Mouse (Mus musculus) olfactory bulb, adult 2 months (tissue): ENCODE data around the gene Exoc6. TPM values are rescaled to one million over a fixed set of nuclear protein-coding genes. Genes with fewer than 3 reads are reported as not detected.

ENCODE experiments used
- H3K27ac ChIP-seq: fragments of 200-500 bp; 2 replicates; pipeline ENCODE4 v1.5.1; 2012; ENCODE audit warnings: low read depth, low read length; ENCODE audit not compliant: insufficient read depth
- H3K4me1 ChIP-seq: fragments of 200-500 bp; 2 replicates; pipeline ENCODE4 v1.6.1; 2012; ENCODE audit warnings: low read length; ENCODE audit not compliant: control insufficient read depth, insufficient read depth
- H3K4me3 ChIP-seq: fragments of 200-500 bp; 2 replicates; pipeline ENCODE4 v1.5.1; 2012; ENCODE audit warnings: mild to moderate bottlenecking, low read depth, low read length, moderate library complexity; ENCODE audit not compliant: insufficient read depth
- CTCF ChIP-seq: fragments of 200-500 bp; IDR thresholded peaks from 2 replicates; pipeline ENCODE4 v1.5.1; 2012; ENCODE audit warnings: low read depth, mild to moderate bottlenecking, low read length, moderate library complexity; ENCODE audit not compliant: insufficient read depth
- POLR2A ChIP-seq: fragments of 200-500 bp; IDR thresholded peaks from 2 replicates; pipeline ENCODE4 v1.6.1; 2012; ENCODE audit warnings: mild to moderate bottlenecking, low read depth, low read length, moderate library complexity; ENCODE audit not compliant: insufficient read depth
- WGBS: fragments of 180-500 bp; shearing (Covaris S2); methylation state at CpG from one replicate; pipeline ENCODE4 v1.1.7; 2018; 5-methylcytosine and 5-hydroxymethylcytosine counted together
- polyA plus RNA-seq: library from polyadenylated mRNA; stranded (reverse); fragments of >200 nt; gene quantifications from 2 replicates; pipeline ENCODE4 v1.2.4, GENCODE M21; 2012; ENCODE audit warnings: low replicate concordance; ENCODE audit not compliant: missing spikeins, insufficient read depth, insufficient read length

Exoc6 gene
- polyA plus RNA-seq, 1 experiment = not detected

GRCm38 (mm10) chr19:37667855-37668594 is 117.8 kb downstream of the Exoc6 start:
- no peak for TF ChIP-seq CTCF
- TF ChIP-seq POLR2A = no peak
- peaks cover 2% of the 10 kb centered on the region; the same call in 1 of the 2 replicates for H3K4me1 ChIP-seq
- no peak overlapping the region for H3K4me3 ChIP-seq
- no peak overlapping the region for H3K27ac ChIP-seq
- 87% methylated on average over 13 of the region's 13 CpGs for WGBS

- 89% methylated on average over 5 of the region's 5 CpGs for WGBS
- no peak for TF ChIP-seq POLR2A
- TF ChIP-seq CTCF = no peak
- Histone ChIP-seq H3K4me3 (no peak overlapping the region), H3K27ac (no peak overlapping the region), H3K4me1 (peaks cover 2% of the 10 kb centered on the region; the same call in 1 of the 2 replicates)
Measured at GRCm38 (mm10) chr19:37668657-37669056, 118.4 kb downstream of the Exoc6 start.

- WGBS = 88% methylated on average over 5 of the region's 5 CpGs
- Histone ChIP-seq H3K4me1 (peaks cover 2% of the 10 kb centered on the region; the same call in 1 of the 2 replicates), H3K27ac (no peak overlapping the region), H3K4me3 (no peak overlapping the region)
- TF ChIP-seq POLR2A (no peak), CTCF (no peak)
Measured at GRCm38 (mm10) chr19:37669486-37669885, 119.3 kb downstream of the Exoc6 start.

- no peak overlapping the region for H3K4me3 ChIP-seq
- peaks cover 2% of the 10 kb centered on the region; the same call in 1 of the 2 replicates for H3K4me1 ChIP-seq
- TF ChIP-seq CTCF (no peak), POLR2A (no peak)
- H3K27ac ChIP-seq = no peak overlapping the region
- WGBS = 46% methylated on average over 12 of the region's 12 CpGs
Measured at GRCm38 (mm10) chr19:37673393-37673792, 123.2 kb downstream of the Exoc6 start.

- WGBS = 68% methylated on average over 6 of the region's 6 CpGs
- Histone ChIP-seq H3K4me1 (0 out of 2 replicates have a peak, but pooled peaks cover 2% of the 10 kb centered on the region), H3K4me3 (no peak within 1 kb of the TSS), H3K27ac (no peak within 1 kb of the TSS)
- TF ChIP-seq CTCF (no peak), POLR2A (no peak)
Measured at GRCm38 (mm10) chr19:37685281-37685680, 135.1 kb downstream of the Exoc6 start, which contains the start of gene Cyp26c1. Cyp26c1 (plus strand) TSS chr19:37685581.

GRCm38 (mm10) chr19:37686347-37686746 is 136.1 kb downstream of the Exoc6 start:
- TF ChIP-seq CTCF = no peak
- no peak for TF ChIP-seq POLR2A
- 0 out of 2 replicates have a peak, but pooled peaks cover 2% of the 10 kb centered on the region for H3K4me1 ChIP-seq
- no peak overlapping the region for H3K27ac ChIP-seq
- WGBS = 63% methylated on average over 23 of the region's 23 CpGs
- no peak overlapping the region for H3K4me3 ChIP-seq

GRCm38 (mm10) chr19:37686941-37687850 is 137.0 kb downstream of the Exoc6 start:
- no peak overlapping the region for H3K27ac ChIP-seq
- H3K4me1 ChIP-seq = 0 out of 2 replicates have a peak, but pooled peaks cover 2% of the 10 kb centered on the region
- H3K4me3 ChIP-seq = no peak overlapping the region
- TF ChIP-seq POLR2A (no peak), CTCF (no peak)
- WGBS = 30% methylated on average over 62 of the region's 62 CpGs

GRCm38 (mm10) chr19:37689478-37689877 is 139.3 kb downstream of the Exoc6 start:
- Histone ChIP-seq H3K4me1 (peaks cover 8% of the 10 kb centered on the region), H3K27ac (no peak overlapping the region), H3K4me3 (no peak overlapping the region)
- TF ChIP-seq POLR2A = no peak
- no peak for TF ChIP-seq CTCF
- 50% methylated on average over 5 of the region's 5 CpGs for WGBS

GRCm38 (mm10) chr19:37690716-37691115 is 140.5 kb downstream of the Exoc6 start:
- WGBS = 18% methylated on average over 29 of the region's 29 CpGs
- Histone ChIP-seq H3K4me3 (no peak overlapping the region), H3K27ac (no peak overlapping the region), H3K4me1 (peaks cover 8% of the 10 kb centered on the region)
- TF ChIP-seq CTCF (no peak), POLR2A (no peak)
